Mouse (Mus musculus) MEL (cell line): Measurements from ENCODE around the gene Mpp3. TPM values are rescaled to one million over a fixed set of nuclear protein-coding genes. Genes with fewer than 3 reads are reported as not detected.

Experiments
- DNase-seq: peaks from one replicate; pipeline ENCODE4 v3.0.0; 2011; ENCODE audit warnings: low read depth, low spot score
- H3K27ac ChIP-seq: 2 replicates; pipeline ENCODE4 v1.5.1; 2012; ENCODE audit warnings: low read depth, mild to moderate bottlenecking, control low read depth, low read length, moderate library complexity; ENCODE audit not compliant: control insufficient read depth
- H3K27me3 ChIP-seq, 2 experiments: fragments of 150-350 bp in 1 of 2; sonication (generic) in 1 of 2; 2 replicates each; pipeline ENCODE4 v1.6.1; 2012; ENCODE audit warnings: low read length in 2 of 2, mild to moderate bottlenecking in 2 of 2, improper control_type of control experiment in 1 of 2, moderate library complexity in 1 of 2; ENCODE audit not compliant: insufficient read depth in 2 of 2, control insufficient read depth in 1 of 2
- H3K36me3 ChIP-seq, 2 experiments: 2 replicates each; pipeline ENCODE4 v1.6.1; 2012 to 2014; ENCODE audit warnings: low read length in 2 of 2, improper control_type of control experiment in 1 of 2, inconsistent platforms in 1 of 2, mild to moderate bottlenecking in 1 of 2; ENCODE audit not compliant: insufficient read depth in 2 of 2, control insufficient read depth in 1 of 2
- H3K4me1 ChIP-seq, 2 experiments: fragments of 150-350 bp in 1 of 2; sonication (generic) in 1 of 2; 2 replicates each; pipeline ENCODE4 v1.6.1; 2012; ENCODE audit warnings: low read length in 2 of 2, improper control_type of control experiment in 1 of 2, mild to moderate bottlenecking in 1 of 2; ENCODE audit not compliant: insufficient read depth in 2 of 2, control insufficient read depth in 1 of 2
- H3K4me3 ChIP-seq, 2 experiments: fragments of 150-350 bp in 1 of 2; sonication (generic) in 1 of 2; 2 replicates each; pipeline ENCODE4 v1.5.1; 2012; ENCODE audit warnings: low read depth in 2 of 2, low read length in 2 of 2, mild to moderate bottlenecking in 2 of 2, moderate library complexity in 2 of 2, control low read depth in 1 of 2, improper control_type of control experiment in 1 of 2; ENCODE audit not compliant: control insufficient read depth in 1 of 2, insufficient read depth in 1 of 2
- H3K79me2 ChIP-seq: 2 replicates; pipeline ENCODE4 v1.6.1; 2012; ENCODE audit warnings: mild to moderate bottlenecking, low read length, moderate library complexity; ENCODE audit not compliant: control insufficient read depth, poor library complexity, insufficient read depth
- H3K9ac ChIP-seq: 2 replicates; pipeline ENCODE4 v1.6.1; 2012; ENCODE audit warnings: low read depth, mild to moderate bottlenecking, control low read depth, low read length, moderate library complexity; ENCODE audit not compliant: control insufficient read depth, poor library complexity, severe bottlenecking
- H3K9me3 ChIP-seq: fragments of 150-350 bp; sonication (generic); replicated peaks from 2 replicates; pipeline ENCODE4 v1.6.1; 2012; ENCODE audit warnings: mild to moderate bottlenecking, low read length, improper control_type of control experiment, moderate library complexity; ENCODE audit not compliant: insufficient read depth
- CHD1 ChIP-seq: IDR thresholded peaks from 2 replicates; pipeline ENCODE4 v1.6.1; 2012; ENCODE audit warnings: low read depth, mild to moderate bottlenecking, inconsistent platforms, low read length, improper control_type of control experiment
- CHD2 ChIP-seq: IDR thresholded peaks from 2 replicates; pipeline ENCODE4 v1.6.1; 2011; ENCODE audit warnings: low read length, improper control_type of control experiment
- CTCF ChIP-seq, 3 experiments: IDR thresholded peaks in 2 of 3; conservative IDR thresholded peaks in 1 of 3; 2 replicates each; pipeline ENCODE4 v1.5.1; 2011 to 2012; ENCODE audit warnings: low read length in 3 of 3, low read depth in 2 of 3, mild to moderate bottlenecking in 2 of 3, improper control_type of control experiment in 1 of 3, inconsistent platforms in 1 of 3, mixed read lengths in 1 of 3, moderate library complexity in 1 of 3; ENCODE audit not compliant: control insufficient read depth in 1 of 3, insufficient read depth in 1 of 3, poor library complexity in 1 of 3, severe bottlenecking in 1 of 3
- E2F4 ChIP-seq: IDR thresholded peaks from 2 replicates; pipeline ENCODE4 v1.6.1; 2011; ENCODE audit warnings: low read depth, low read length, improper control_type of control experiment, borderline replicate concordance
- ELF1 ChIP-seq: IDR thresholded peaks from 2 replicates; pipeline ENCODE4 v1.6.1; 2014; ENCODE audit warnings: low read depth, mild to moderate bottlenecking, inconsistent platforms, low read length, improper control_type of control experiment, moderate library complexity
- EP300 ChIP-seq, 2 experiments: IDR thresholded peaks; 2 replicates each; pipeline ENCODE4 v1.6.1; 2011; ENCODE audit warnings: improper control_type of control experiment in 2 of 2, low read length in 2 of 2, low read depth in 1 of 2, mild to moderate bottlenecking in 1 of 2
- GATA1 ChIP-seq: IDR thresholded peaks from 2 replicates; pipeline ENCODE4 v1.6.1; 2011; ENCODE audit warnings: low read depth, low read length, improper control_type of control experiment
- JUND ChIP-seq: IDR thresholded peaks from 2 replicates; pipeline ENCODE4 v1.6.1; 2011; ENCODE audit warnings: low read depth, mild to moderate bottlenecking, improper control_type of control experiment, low read length
- KAT2A ChIP-seq: conservative IDR thresholded peaks from 2 replicates; pipeline ENCODE4 v1.6.1; 2012; ENCODE audit warnings: low read depth, low read length, improper control_type of control experiment, inconsistent platforms
- MAFK ChIP-seq: IDR thresholded peaks from 2 replicates; pipeline ENCODE4 v1.6.1; 2011; ENCODE audit warnings: low read depth, mild to moderate bottlenecking, low read length, improper control_type of control experiment, borderline replicate concordance
- POLR2A ChIP-seq, 2 experiments: IDR thresholded peaks; 2 replicates each; pipeline ENCODE4 v1.6.1; 2011 to 2012; ENCODE audit warnings: low read length in 2 of 2, mild to moderate bottlenecking in 2 of 2, control low read depth in 1 of 2, improper control_type of control experiment in 1 of 2, low read depth in 1 of 2, moderate library complexity in 1 of 2; ENCODE audit not compliant: control insufficient read depth in 1 of 2, insufficient read depth in 1 of 2, poor library complexity in 1 of 2
- POLR2AphosphoS2 ChIP-seq: IDR thresholded peaks from 2 replicates; pipeline ENCODE4 v1.6.1; 2011; ENCODE audit warnings: low read length, improper control_type of control experiment
- POLR2AphosphoS5 ChIP-seq: IDR thresholded peaks from 2 replicates; pipeline ENCODE4 v1.6.1; 2012; ENCODE audit warnings: low read depth, borderline replicate concordance, mild to moderate bottlenecking, inconsistent platforms, low read length, moderate library complexity, mixed read lengths
- RAD21 ChIP-seq: IDR thresholded peaks from 2 replicates; pipeline ENCODE4 v1.6.1; 2011; ENCODE audit warnings: mild to moderate bottlenecking, low read depth, low read length, improper control_type of control experiment
- SIN3A ChIP-seq: IDR thresholded peaks from 2 replicates; pipeline ENCODE4 v1.6.1; 2012; ENCODE audit warnings: low read length, improper control_type of control experiment, inconsistent platforms
- SMC3 ChIP-seq: IDR thresholded peaks from 2 replicates; pipeline ENCODE4 v1.6.1; 2011; ENCODE audit warnings: low read depth, low read length, improper control_type of control experiment
- TAL1 ChIP-seq: IDR thresholded peaks from 2 replicates; pipeline ENCODE4 v1.6.1; 2012; ENCODE audit warnings: mild to moderate bottlenecking, inconsistent platforms, low read length, moderate library complexity, mixed read lengths
- UBTF ChIP-seq: IDR thresholded peaks from 2 replicates; pipeline ENCODE4 v1.6.1; 2012; ENCODE audit warnings: low read depth, mild to moderate bottlenecking, inconsistent platforms, low read length, improper control_type of control experiment, moderate library complexity, borderline replicate concordance; ENCODE audit not compliant: insufficient read depth
- USF2 ChIP-seq, 2 experiments: IDR thresholded peaks; 2 replicates each; pipeline ENCODE4 v1.6.1; 2011 to 2012; ENCODE audit warnings: improper control_type of control experiment in 2 of 2, low read length in 2 of 2, borderline replicate concordance in 1 of 2, inconsistent platforms in 1 of 2, low read depth in 1 of 2, mild to moderate bottlenecking in 1 of 2; ENCODE audit not compliant: insufficient read depth in 1 of 2
- ZMIZ1 ChIP-seq: IDR thresholded peaks from 2 replicates; pipeline ENCODE4 v1.6.1; 2012; ENCODE audit warnings: low read depth, mild to moderate bottlenecking, inconsistent platforms, low read length, improper control_type of control experiment, moderate library complexity
- ZNF384 ChIP-seq: IDR thresholded peaks from 2 replicates; pipeline ENCODE4 v1.6.1; 2012; ENCODE audit warnings: low read depth, mild to moderate bottlenecking, inconsistent platforms, low read length, improper control_type of control experiment
- polyA plus RNA-seq, 2 experiments: library from polyadenylated mRNA; stranded (reverse) in 1 of 2; unstranded in 1 of 2; fragments of >175 nt in 1 of 2; fragments of >200 nt in 1 of 2; gene quantifications; 2 replicates each; pipeline versions ENCODE4 v1.2.1 to v1.2.4; 2012; ENCODE audit warnings: low replicate concordance in 2 of 2, low read depth in 1 of 2; ENCODE audit not compliant: insufficient read length in 2 of 2, insufficient read depth in 1 of 2, missing spikeins in 1 of 2
- total RNA-seq: library from RNA; depleted of rRNA; stranded (reverse); fragments of 300-350 nt; gene quantifications from 2 replicates; pipeline ENCODE4 v1.2.3, GENCODE M21; 2012

Gene Mpp3
- total and polyA plus RNA-seq, 3 experiments = 5.5 to 7.1 TPM; not detected in 1

GRCm38 (mm10) chr11:101968791-101969190 is 59.5 kb downstream of the Mpp3 start (continued):
- TF ChIP-seq POLR2AphosphoS2 = no peak
- TF ChIP-seq UBTF = no peak
- TF ChIP-seq ZMIZ1 = no peak
- TF ChIP-seq SMC3 = peak; percentile 100
- TF ChIP-seq POLR2AphosphoS5 = no peak
- TF ChIP-seq USF2 (IDR thresholded peaks at IDR 0.05; ENCODE audit: borderline replicate concordance in 1 of 2, insufficient read depth in 1 of 2, low read depth in 1 of 2, low read length in 2 of 2) = no peak
- peak in 2 of 3 experiments; percentile 82 to 98 for TF ChIP-seq CTCF (IDR thresholded peaks at IDR 0.05 in 2 of 3, conservative IDR thresholded peaks at IDR 0.05 in 1 of 3; ENCODE audit: control insufficient read depth in 1 of 3, insufficient read depth in 1 of 3, low read depth in 2 of 3, low read length in 3 of 3, poor library complexity in 1 of 3, severe bottlenecking in 1 of 3)
- peak; percentile 45 for TF ChIP-seq ZNF384
- no peak for TF ChIP-seq E2F4
- 0 out of 2 replicates have a peak, but pooled peaks have one; percentile 15 for TF ChIP-seq ELF1
- TF ChIP-seq MAFK = no peak
- TF ChIP-seq CHD2 = no peak
- TF ChIP-seq EP300 (IDR thresholded peaks at IDR 0.05; ENCODE audit: low read depth in 1 of 2, low read length in 2 of 2) = no peak
- TF ChIP-seq JUND = 0 out of 2 replicates have a peak, but pooled peaks have one; percentile 32
- TF ChIP-seq TAL1 = no peak
- TF ChIP-seq KAT2A = no peak
- 0 out of 2 replicates have a peak, but pooled peaks have one; percentile 31 for TF ChIP-seq GATA1
- TF ChIP-seq SIN3A = no peak; the same call in 1 of the 2 replicates
- no peak for TF ChIP-seq POLR2A (IDR thresholded peaks at IDR 0.05; ENCODE audit: control insufficient read depth in 1 of 2, insufficient read depth in 1 of 2, low read depth in 1 of 2, low read length in 2 of 2, poor library complexity in 1 of 2)

DNA sequence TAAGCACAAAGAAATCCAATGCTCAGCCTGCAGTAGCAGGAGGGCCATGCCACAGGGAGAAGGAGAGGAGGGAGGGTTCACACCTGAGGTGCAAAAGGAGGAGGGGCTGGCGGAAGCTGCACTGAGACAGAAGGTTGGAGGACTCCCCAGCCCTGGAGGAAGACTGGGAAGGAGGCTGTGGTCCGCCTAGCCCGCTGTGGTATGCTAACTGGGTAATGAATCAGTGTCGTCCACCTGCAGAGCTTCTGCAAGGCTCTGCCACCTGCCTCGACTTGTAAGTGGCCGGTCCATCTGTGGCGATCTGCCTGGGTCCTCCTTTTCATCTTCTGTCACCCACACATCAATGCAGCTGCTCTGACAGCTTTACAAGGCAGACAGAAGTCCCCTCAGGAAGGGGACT is 60.0 kb downstream of the Mpp3 start:
- H3K9me3 ChIP-seq = no peaks in the 10 kb centered on the region
- no peak overlapping the region for H3K9ac ChIP-seq
- DNase-seq = no peak
- no peaks in the 10 kb centered on the region for H3K27me3 ChIP-seq
- H3K79me2 ChIP-seq = no peaks in the 10 kb centered on the region
- no peaks in the 10 kb centered on the region for H3K4me1 ChIP-seq
- TF ChIP-seq TAL1 (no peak), CHD1 (no peak), RAD21 (no peak)
- H3K36me3 ChIP-seq = no peaks in the 10 kb centered on the region
- H3K27ac ChIP-seq = no peak overlapping the region
- H3K4me3 ChIP-seq = no peak overlapping the region
